In the genomic region with DNA sequence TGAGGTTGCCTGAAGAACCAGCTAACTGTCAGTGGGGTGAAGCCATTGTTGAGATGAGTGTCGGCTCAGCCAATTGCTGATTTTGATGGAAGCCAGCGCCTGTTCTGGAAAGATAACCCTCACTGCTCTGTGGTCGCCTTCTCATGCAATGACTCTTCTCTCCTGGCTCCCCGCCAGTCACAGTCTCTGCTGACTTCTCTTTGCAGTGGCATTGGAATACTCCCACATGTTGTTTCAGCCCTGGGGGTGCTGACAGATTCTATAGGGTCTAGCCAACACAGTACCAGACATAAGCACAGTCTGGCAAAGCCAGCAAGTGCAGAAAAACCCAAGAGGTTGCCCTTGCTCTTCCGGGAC, we compare ENCODE assay signal across 8 mouse cellular contexts. TPM values are rescaled to one million over a fixed set of nuclear protein-coding genes. Genes with fewer than 3 reads are reported as not detected.
DNase-seq lines count a peak whose midpoint lies in the region; ATAC-seq and TF ChIP-seq lines count a peak whose summit lies in the region.

No protein-coding gene starts in this region.

- peaks cover 35% of the 10 kb centered on the region for H3K4me1 ChIP-seq in limb, embryonic 12.5 days (replicated peaks)
- H3K4me1 ChIP-seq in limb, embryonic 10.5 days: peaks cover 25% of the 10 kb centered on the region
- H3K4me1 ChIP-seq in forebrain, postnatal 0 days (ENCODE audit: insufficient read depth): peaks cover 8% of the 10 kb centered on the region; the same call in 1 of the 2 replicates
- H3K4me1 ChIP-seq in liver, embryonic 15.5 days (replicated peaks): peaks cover 75% of the 10 kb centered on the region
- H3K4me1 ChIP-seq in stomach, embryonic 16.5 days (ENCODE audit: control insufficient read depth, insufficient read depth, low read length): peaks cover 34% of the 10 kb centered on the region

- no peak for DNase-seq in limb, embryonic 10.5 days (ENCODE audit: low spot score)
- DNase-seq in adrenal gland, adult 2 months: peak; percentile 88
- DNase-seq in forebrain, postnatal 0 days: peak; percentile 57
- DNase-seq in thymus, postnatal 14 days: no peak

- H3K9ac ChIP-seq in limb, embryonic 12.5 days (replicated peaks): 0 out of 2 replicates have a peak overlapping the region, but pooled peaks have one; percentile 1
- no peak overlapping the region for H3K9ac ChIP-seq in forebrain, postnatal 0 days
- H3K9ac ChIP-seq in liver, embryonic 15.5 days: peak overlapping the region; percentile 26; the same call in 1 of the 2 replicates
- H3K9ac ChIP-seq in stomach, embryonic 16.5 days (ENCODE audit: low read length): no peak overlapping the region

- 75% methylated on average over 5 of the region's 5 CpGs for WGBS in limb, embryonic 12.5 days
- 75% methylated on average over 5 of the region's 5 CpGs for WGBS in limb, embryonic 10.5 days
- 57% methylated on average over 5 of the region's 5 CpGs for WGBS in forebrain, postnatal 0 days
- WGBS in liver, embryonic 15.5 days (ENCODE audit: insufficient replicate concordance): 25% methylated on average over 5 of the region's 5 CpGs
- WGBS in stomach, embryonic 16.5 days: 48% methylated on average over 5 of the region's 5 CpGs

- no peak for TF ChIP-seq CTCF in forebrain, postnatal 0 days (IDR thresholded peaks at IDR 0.05; ENCODE audit: low read depth)

- H3K27ac ChIP-seq in limb, embryonic 12.5 days: no peak overlapping the region
- no peak overlapping the region for H3K27ac ChIP-seq in limb, embryonic 10.5 days
- 0 out of 2 replicates have a peak overlapping the region, but pooled peaks have one; percentile 6 for H3K27ac ChIP-seq in forebrain, postnatal 0 days (ENCODE audit: low read depth, low read length)
- peak overlapping the region; percentile 88 for H3K27ac ChIP-seq in liver, embryonic 15.5 days (replicated peaks)
- H3K27ac ChIP-seq in stomach, embryonic 16.5 days (ENCODE audit: low read length): no peak overlapping the region

- no peaks in the 10 kb centered on the region for H3K36me3 ChIP-seq in limb, embryonic 12.5 days
- H3K36me3 ChIP-seq in limb, embryonic 10.5 days: no peaks in the 10 kb centered on the region
- no peaks in the 10 kb centered on the region for H3K36me3 ChIP-seq in forebrain, postnatal 0 days (ENCODE audit: insufficient read depth)
- no peaks in the 10 kb centered on the region for H3K36me3 ChIP-seq in liver, embryonic 15.5 days (replicated peaks)
- no peaks in the 10 kb centered on the region for H3K36me3 ChIP-seq in stomach, embryonic 16.5 days (ENCODE audit: control insufficient read depth, insufficient read depth, low read length)

- no peak overlapping the region for H3K4me3 ChIP-seq in limb, embryonic 12.5 days (replicated peaks)
- no peak overlapping the region for H3K4me3 ChIP-seq in limb, embryonic 10.5 days
- H3K4me3 ChIP-seq in forebrain, postnatal 0 days (ENCODE audit: low read depth, low read length): no peak overlapping the region
- H3K4me3 ChIP-seq in liver, embryonic 15.5 days (replicated peaks): peak overlapping the region; percentile 32
- H3K4me3 ChIP-seq in stomach, embryonic 16.5 days (replicated peaks; ENCODE audit: low read length): no peak overlapping the region

- H3K27me3 ChIP-seq in limb, embryonic 12.5 days: no peaks in the 10 kb centered on the region
- H3K27me3 ChIP-seq in limb, embryonic 10.5 days (ENCODE audit: low read depth, poor library complexity, severe bottlenecking): no peaks in the 10 kb centered on the region
- no peaks in the 10 kb centered on the region for H3K27me3 ChIP-seq in forebrain, postnatal 0 days (ENCODE audit: insufficient read depth, low read length)
- no peaks in the 10 kb centered on the region for H3K27me3 ChIP-seq in liver, embryonic 15.5 days
- H3K27me3 ChIP-seq in stomach, embryonic 16.5 days (ENCODE audit: control insufficient read depth, insufficient read depth, low read length): no peaks in the 10 kb centered on the region

- H3K9me3 ChIP-seq in limb, embryonic 12.5 days: no peaks in the 10 kb centered on the region
- H3K9me3 ChIP-seq in limb, embryonic 10.5 days (replicated peaks): no peaks in the 10 kb centered on the region
- no peaks in the 10 kb centered on the region for H3K9me3 ChIP-seq in forebrain, postnatal 0 days (ENCODE audit: low read length)
- H3K9me3 ChIP-seq in liver, embryonic 15.5 days (replicated peaks): no peaks in the 10 kb centered on the region
- no peaks in the 10 kb centered on the region for H3K9me3 ChIP-seq in stomach, embryonic 16.5 days (replicated peaks; ENCODE audit: control insufficient read depth, low read length)

- no peak for ATAC-seq in limb, embryonic 12.5 days (ENCODE audit: insufficient number of reproducible peaks, insufficient read depth, low FRiP score, low TSS enrichment, low read depth)
- ATAC-seq in forebrain, postnatal 0 days: peak; percentile 78
- ATAC-seq in hematopoietic stem cell, adult 5-6 weeks (replicated peaks in 1 of 2; ENCODE audit: insufficient read depth in 1 of 2, low FRiP score in 2 of 2, low TSS enrichment in 1 of 2, low read depth in 1 of 2, poor library complexity in 2 of 2, severe bottlenecking in 2 of 2): peak; percentile 33 to 46; a peak in 1 of 4 replicates
- peak; percentile 89 for ATAC-seq in liver, embryonic 15.5 days (ENCODE audit: insufficient read depth)
- 0 out of 2 replicates have a peak, but pooled peaks have one; percentile 4 for ATAC-seq in stomach, embryonic 16.5 days (ENCODE audit: insufficient read depth, low FRiP score)

- H3K4me2 ChIP-seq in limb, embryonic 12.5 days: no peak overlapping the region
- H3K4me2 ChIP-seq in forebrain, postnatal 0 days (ENCODE audit: low read depth): no peak overlapping the region
- H3K4me2 ChIP-seq in liver, embryonic 15.5 days: peak overlapping the region; percentile 74
- no peak overlapping the region for H3K4me2 ChIP-seq in stomach, embryonic 16.5 days (ENCODE audit: low read depth, low read length)

RNA-seq across cellular contexts. Expression of a gene that starts 27.5 kb away (rescaled TPM):
- 4.1 and 4.4 TPM in 2 replicates for polyA plus RNA-seq in limb, embryonic 12.5 days (2016; fragmentation: Nextera tagmentation; extraction: Ambion mirVana)
- polyA plus RNA-seq in limb, embryonic 10.5 days (2016; fragmentation: Nextera tagmentation; extraction: Ambion mirVana): 1.1 and 2.0 TPM in 2 replicates
- total RNA-seq in adrenal gland, adult 2 months (2021): 10 to 100 TPM; 34.8 to 59.0 TPM
- polyA plus RNA-seq in adrenal gland, adult 2 months (2012; rRNA removed): 21.8 and 22.9 TPM in 2 replicates
- 156 and 215 TPM in 2 replicates for total RNA-seq in forebrain, postnatal 0 days (2014; rRNA removed)
- 50.7 and 84.8 TPM in 2 replicates for polyA plus RNA-seq in forebrain, postnatal 0 days (2015; fragmentation: Nextera tagmentation; extraction: Ambion mirVana)
- 0.50 TPM in 1 of 2 replicates, not detected in the other for total RNA-seq in hematopoietic stem cell, adult 5-6 weeks (2017)
- polyA plus RNA-seq in liver, embryonic 15.5 days (2015; fragmentation: Nextera tagmentation; extraction: Ambion mirVana): 0.09 and 0.10 TPM in 2 replicates
- 6.3 and 6.6 TPM in 2 replicates for polyA plus RNA-seq in stomach, embryonic 16.5 days (2015; fragmentation: Nextera tagmentation; extraction: Ambion mirVana)

Comparison
In these comparisons a context has a peak if more than half of its experiments do, and no peak if none do; other contexts are left out.
1. H3K27ac ChIP-seq: peak in forebrain, postnatal 0 days (single experiment) and liver, embryonic 15.5 days (single experiment); none in limb, embryonic 12.5 days (single experiment), limb, embryonic 10.5 days (single experiment) and stomach, embryonic 16.5 days (single experiment).
2. H3K9ac ChIP-seq: peak in limb, embryonic 12.5 days (single experiment) and liver, embryonic 15.5 days (single experiment); none in forebrain, postnatal 0 days (single experiment) and stomach, embryonic 16.5 days (single experiment).
3. DNase-seq: peak in adrenal gland, adult 2 months (single experiment) and forebrain, postnatal 0 days (single experiment); none in limb, embryonic 10.5 days (single experiment) and thymus, postnatal 14 days (single experiment).